Mouse (Mus musculus) limb, embryonic 15.5 days (tissue): ENCODE results near the gene 1500009C09Rik. TPM values are rescaled to one million over a fixed set of nuclear protein-coding genes. Genes with fewer than 3 reads are reported as not detected.

ENCODE experiments used
- ATAC-seq: fragments of 200-750 bp; cut with Nextera tagmentation; 2 replicates; pipeline ENCODE4 v1.8.0; 2017; ENCODE audit warnings: low read depth, moderate TSS enrichment; ENCODE audit not compliant: insufficient number of reproducible peaks, low FRiP score, low TSS enrichment
- H3K27ac ChIP-seq: fragments of 300-500 bp; sonication (generic); 2 replicates; pipeline ENCODE4 v1.5.1; 2015; ENCODE audit warnings: moderate library complexity, mild to moderate bottlenecking, inconsistent platforms
- H3K27me3 ChIP-seq: fragments of 300-500 bp; sonication (generic); 2 replicates; pipeline ENCODE4 v1.6.1; 2015; ENCODE audit warnings: inconsistent platforms
- H3K36me3 ChIP-seq: fragments of 300-500 bp; sonication (generic); 2 replicates; pipeline ENCODE4 v1.6.1; 2015; ENCODE audit warnings: inconsistent platforms
- H3K4me1 ChIP-seq: fragments of 300-500 bp; sonication (generic); 2 replicates; pipeline ENCODE4 v1.6.1; 2015; ENCODE audit warnings: inconsistent platforms
- H3K4me2 ChIP-seq: fragments of 300-500 bp; sonication (generic); 2 replicates; pipeline ENCODE4 v1.6.1; 2015; ENCODE audit warnings: mild to moderate bottlenecking, inconsistent platforms
- H3K4me3 ChIP-seq: fragments of 300-500 bp; sonication (generic); 2 replicates; pipeline ENCODE4 v1.5.1; 2015; ENCODE audit warnings: mild to moderate bottlenecking, inconsistent platforms
- H3K9ac ChIP-seq: fragments of 300-500 bp; sonication (generic); 2 replicates; pipeline ENCODE4 v1.6.1; 2015; ENCODE audit warnings: inconsistent platforms
- H3K9me3 ChIP-seq: fragments of 300-500 bp; sonication (generic); 2 replicates; pipeline ENCODE4 v1.6.1; 2016; ENCODE audit warnings: inconsistent platforms
- WGBS: fragments of 180-500 bp; shearing (Covaris S2); methylation state at CpG from one replicate; pipeline ENCODE4 v1.1.7; 2015; 5-methylcytosine and 5-hydroxymethylcytosine counted together
- polyA plus RNA-seq: library from polyadenylated mRNA; unstranded; fragments of >200 nt; fragmentation: Nextera tagmentation; extraction: Ambion mirVana; gene quantifications from 2 replicates; pipeline ENCODE4 v1.2.1, GENCODE M21; 2015

1500009C09Rik gene
- polyA plus RNA-seq, 1 experiment from 2014 or later: not detected

- H3K4me1 ChIP-seq: 0 out of 2 replicates have a peak, but pooled peaks cover 3% of the 10 kb centered on the region
- H3K27ac ChIP-seq: no peak within 1 kb of the TSS
- WGBS: 52% methylated on average over 39 of the region's 39 CpGs
- no peak for ATAC-seq
- H3K27me3 ChIP-seq: no peaks in the 10 kb centered on the region
- H3K9me3 ChIP-seq: no peaks in the 10 kb centered on the region
- H3K36me3 ChIP-seq: no peaks in the 10 kb centered on the region
- peak within 1 kb of the TSS; percentile 25; the same call in 1 of the 2 replicates for H3K4me2 ChIP-seq
- H3K9ac ChIP-seq: no peak within 1 kb of the TSS
- H3K4me3 ChIP-seq: no peak within 1 kb of the TSS
These were observed 46.8 kb downstream of the 1500009C09Rik start, which contains the start of gene Wbp2nl for GRCm38 (mm10) chr15:82298764-82299561. Gene Wbp2nl, plus strand, starts transcription at chr15:82298954.

DNA sequence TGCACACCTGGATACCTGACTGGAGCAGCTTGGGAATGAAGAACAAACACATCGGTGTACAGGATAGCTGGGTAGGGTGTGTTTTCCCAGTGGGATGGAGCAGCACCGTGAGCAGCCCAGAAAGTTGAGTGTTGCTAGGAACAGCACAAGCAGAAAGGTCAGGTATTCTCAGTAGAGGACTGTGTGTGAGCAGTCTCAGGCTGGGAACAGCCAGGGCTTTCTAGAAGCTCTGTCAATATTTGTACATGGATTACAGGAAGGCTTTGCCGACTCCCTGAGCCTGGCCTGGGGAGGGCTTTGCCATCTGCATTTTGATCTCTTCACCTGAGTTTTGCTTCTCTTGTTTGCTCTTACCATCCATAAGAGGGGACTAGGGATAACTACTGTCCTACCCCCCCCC lies 54.9 kb downstream of the 1500009C09Rik start:
- H3K9ac ChIP-seq: no peak overlapping the region
- H3K4me2 ChIP-seq: no peak overlapping the region
- no peaks in the 10 kb centered on the region for H3K27me3 ChIP-seq
- no peak overlapping the region for H3K27ac ChIP-seq
- no peak; the same call in 1 of the 2 replicates for ATAC-seq
- no peaks in the 10 kb centered on the region for H3K4me1 ChIP-seq
- no peaks in the 10 kb centered on the region for H3K9me3 ChIP-seq
- WGBS: 82% methylated on average over 3 of the region's 3 CpGs
- no peak overlapping the region for H3K4me3 ChIP-seq
- H3K36me3 ChIP-seq: no peaks in the 10 kb centered on the region

DNA sequence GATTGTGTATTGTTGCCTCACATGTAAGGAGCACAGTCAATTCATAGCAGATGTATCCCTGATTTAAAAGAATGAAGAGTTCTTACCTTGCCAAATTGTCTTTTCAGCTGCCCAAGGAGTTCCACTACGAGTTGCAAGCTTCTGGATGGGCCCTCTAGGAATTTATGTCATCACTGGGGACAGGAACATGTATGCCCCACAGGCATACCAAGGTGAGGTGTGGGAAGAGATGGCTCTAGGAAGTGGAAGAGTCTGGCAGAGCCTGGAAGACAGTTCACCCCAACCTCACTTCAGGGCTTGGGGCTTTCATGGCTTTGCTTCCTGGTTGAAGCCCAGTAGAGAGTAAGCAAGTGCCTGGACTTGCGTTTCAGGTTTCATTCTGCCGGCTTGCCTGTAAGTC lies 56.2 kb downstream of the 1500009C09Rik start:
- ATAC-seq: no peak
- no peaks in the 10 kb centered on the region for H3K36me3 ChIP-seq
- H3K9me3 ChIP-seq: no peaks in the 10 kb centered on the region
- no peaks in the 10 kb centered on the region for H3K4me1 ChIP-seq
- H3K4me3 ChIP-seq: no peak overlapping the region
- no peak overlapping the region for H3K4me2 ChIP-seq
- H3K9ac ChIP-seq: no peak overlapping the region
- H3K27me3 ChIP-seq: no peaks in the 10 kb centered on the region
- 58% methylated on average over 3 of the region's 3 CpGs for WGBS
- no peak overlapping the region for H3K27ac ChIP-seq

Other genes starting within 250 kb of the 1500009C09Rik start
- gene Desi1, start 218.5 kb upstream of the 1500009C09Rik start, polyA plus RNA-seq: 30.2 and 30.9 TPM in 2 replicates
- 250 and 262 TPM in 2 replicates for gene Snu13, start 204.8 kb upstream of the 1500009C09Rik start, polyA plus RNA-seq
- gene 4930407I10Rik, start 193.2 kb upstream of the 1500009C09Rik start, polyA plus RNA-seq: not detected in 2 replicates
- gene Mei1, start 182.4 kb upstream of the 1500009C09Rik start, polyA plus RNA-seq: 0.05 TPM in 1 of 2 replicates, not detected in the other
- gene Ccdc134, start 124.5 kb upstream of the 1500009C09Rik start, polyA plus RNA-seq: 24.6 and 28.8 TPM in 2 replicates
- 155 and 165 TPM in 2 replicates for gene Srebf2, start 105.2 kb upstream of the 1500009C09Rik start, polyA plus RNA-seq
- 0.25 and 0.40 TPM in 2 replicates for gene Shisa8, start 39.6 kb upstream of the 1500009C09Rik start, polyA plus RNA-seq
- gene Tnfrsf13c, start 28.0 kb upstream of the 1500009C09Rik start, polyA plus RNA-seq: 0.19 and 0.29 TPM in 2 replicates
- 48.5 and 49.5 TPM in 2 replicates for gene Cenpm, start 7.6 kb upstream of the 1500009C09Rik start, polyA plus RNA-seq
- 5.5 and 8.4 TPM in 2 replicates for gene Sept3, start 22.5 kb downstream of the 1500009C09Rik start, polyA plus RNA-seq
- gene Wbp2nl, start 46.6 kb downstream of the 1500009C09Rik start, polyA plus RNA-seq: 0.10 and 0.12 TPM in 2 replicates
- gene Naga, start 86.5 kb downstream of the 1500009C09Rik start, polyA plus RNA-seq: 56.6 and 62.5 TPM in 2 replicates
- gene Pheta2, start 86.5 kb downstream of the 1500009C09Rik start, polyA plus RNA-seq: 22.9 and 25.0 TPM in 2 replicates
- 262 and 273 TPM in 2 replicates for gene Smdt1, start 86.6 kb downstream of the 1500009C09Rik start, polyA plus RNA-seq
- gene Ndufa6, start 101.9 kb downstream of the 1500009C09Rik start, polyA plus RNA-seq: 261 and 281 TPM in 2 replicates
- 6.0 and 7.4 TPM in 2 replicates for gene Cyp2d22, start 127.9 kb downstream of the 1500009C09Rik start, polyA plus RNA-seq
- not detected in 2 replicates for gene Cyp2d11, start 141.6 kb downstream of the 1500009C09Rik start, polyA plus RNA-seq
- gene Cyp2d10, start 154.8 kb downstream of the 1500009C09Rik start, polyA plus RNA-seq: not detected in 2 replicates
- 0.23 TPM in 1 of 2 replicates, not detected in the other for gene Cyp2d9, start 181.0 kb downstream of the 1500009C09Rik start, polyA plus RNA-seq